Mouse (Mus musculus) MEL (cell line): ENCODE measurements around the gene Rora.

Experiments used
- CHD1 ChIP-seq: IDR thresholded peaks from 2 replicates; pipeline ENCODE4 v1.6.1; 2012; ENCODE audit warnings: low read depth, mild to moderate bottlenecking, inconsistent platforms, low read length, improper control_type of control experiment
- CTCF ChIP-seq, 3 experiments: IDR thresholded peaks in 2 of 3; conservative IDR thresholded peaks in 1 of 3; 2 replicates each; pipeline ENCODE4 v1.5.1; 2011 to 2012; ENCODE audit warnings: low read length in 3 of 3, low read depth in 2 of 3, mild to moderate bottlenecking in 2 of 3, improper control_type of control experiment in 1 of 3, inconsistent platforms in 1 of 3, mixed read lengths in 1 of 3, moderate library complexity in 1 of 3; ENCODE audit not compliant: control insufficient read depth in 1 of 3, insufficient read depth in 1 of 3, poor library complexity in 1 of 3, severe bottlenecking in 1 of 3
- E2F4 ChIP-seq: IDR thresholded peaks from 2 replicates; pipeline ENCODE4 v1.6.1; 2011; ENCODE audit warnings: low read depth, low read length, improper control_type of control experiment, borderline replicate concordance
- ELF1 ChIP-seq: IDR thresholded peaks from 2 replicates; pipeline ENCODE4 v1.6.1; 2014; ENCODE audit warnings: low read depth, mild to moderate bottlenecking, inconsistent platforms, low read length, improper control_type of control experiment, moderate library complexity
- MAFK ChIP-seq: IDR thresholded peaks from 2 replicates; pipeline ENCODE4 v1.6.1; 2011; ENCODE audit warnings: low read depth, mild to moderate bottlenecking, low read length, improper control_type of control experiment, borderline replicate concordance
- MAZ ChIP-seq: IDR thresholded peaks from 2 replicates; pipeline ENCODE4 v1.6.1; 2012; ENCODE audit warnings: low read depth, mild to moderate bottlenecking, inconsistent platforms, low read length, improper control_type of control experiment
- POLR2A ChIP-seq, 2 experiments: IDR thresholded peaks; 2 replicates each; pipeline ENCODE4 v1.6.1; 2011 to 2012; ENCODE audit warnings: low read length in 2 of 2, mild to moderate bottlenecking in 2 of 2, control low read depth in 1 of 2, improper control_type of control experiment in 1 of 2, low read depth in 1 of 2, moderate library complexity in 1 of 2; ENCODE audit not compliant: control insufficient read depth in 1 of 2, insufficient read depth in 1 of 2, poor library complexity in 1 of 2
- POLR2AphosphoS2 ChIP-seq: IDR thresholded peaks from 2 replicates; pipeline ENCODE4 v1.6.1; 2011; ENCODE audit warnings: low read length, improper control_type of control experiment
- TBP ChIP-seq: IDR thresholded peaks from 2 replicates; pipeline ENCODE4 v1.8.0; 2011; ENCODE audit warnings: low read depth, low read length, improper control_type of control experiment
- UBTF ChIP-seq: IDR thresholded peaks from 2 replicates; pipeline ENCODE4 v1.6.1; 2012; ENCODE audit warnings: low read depth, mild to moderate bottlenecking, inconsistent platforms, low read length, improper control_type of control experiment, moderate library complexity, borderline replicate concordance; ENCODE audit not compliant: insufficient read depth
- ZNF384 ChIP-seq: IDR thresholded peaks from 2 replicates; pipeline ENCODE4 v1.6.1; 2012; ENCODE audit warnings: low read depth, mild to moderate bottlenecking, inconsistent platforms, low read length, improper control_type of control experiment

DNA sequence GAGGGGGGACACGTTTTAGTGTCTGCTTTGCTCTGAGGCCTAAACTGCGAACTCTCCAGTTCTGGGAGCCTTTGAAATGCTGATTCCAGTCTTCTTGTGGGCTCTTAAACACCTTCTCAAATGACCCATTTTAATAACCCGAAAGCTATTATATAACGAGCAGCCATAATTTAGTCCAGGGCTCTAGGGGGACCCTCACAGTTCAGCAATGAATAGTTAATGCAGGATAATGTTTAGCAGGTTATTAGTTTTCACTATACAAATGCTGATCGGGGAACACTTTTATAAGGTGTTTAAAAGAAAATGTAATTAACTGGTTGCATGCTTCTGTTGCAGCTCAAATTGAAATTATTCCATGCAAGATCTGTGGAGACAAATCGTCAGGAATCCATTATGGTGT, 694.2 kb downstream of the Rora start:
- no peak for TF ChIP-seq UBTF
- no peak for TF ChIP-seq CTCF (IDR thresholded peaks at IDR 0.05 in 2 of 3, conservative IDR thresholded peaks at IDR 0.05 in 1 of 3; ENCODE audit: control insufficient read depth in 1 of 3, insufficient read depth in 1 of 3, low read depth in 2 of 3, low read length in 3 of 3, poor library complexity in 1 of 3, severe bottlenecking in 1 of 3)
- TF ChIP-seq CHD1, result no peak
- no peak for TF ChIP-seq MAFK
- no peak for TF ChIP-seq MAZ
- no peak for TF ChIP-seq POLR2A (IDR thresholded peaks at IDR 0.05; ENCODE audit: control insufficient read depth in 1 of 2, insufficient read depth in 1 of 2, low read depth in 1 of 2, low read length in 2 of 2, poor library complexity in 1 of 2)
- no peak for TF ChIP-seq TBP
- no peak for TF ChIP-seq POLR2AphosphoS2
- TF ChIP-seq ZNF384, result no peak
- TF ChIP-seq E2F4, result no peak
- TF ChIP-seq ELF1, result no peak
